Mouse (Mus musculus) brain, embryonic 14.5 days (tissue): ENCODE results near the gene Ascc3.

Experiments
- CTCF ChIP-seq: fragments of 200-500 bp; IDR thresholded peaks from 2 replicates; pipeline ENCODE4 v1.5.1; 2012; ENCODE audit warnings: inconsistent platforms, mild to moderate bottlenecking, moderate library complexity, borderline replicate concordance; ENCODE audit not compliant: insufficient read depth, insufficient read length; ENCODE audit errors: extremely low read depth
- POLR2A ChIP-seq: fragments of 200-500 bp; IDR thresholded peaks from 2 replicates; pipeline ENCODE4 v1.6.1; 2012; ENCODE audit warnings: mild to moderate bottlenecking, inconsistent platforms, borderline replicate concordance; ENCODE audit not compliant: poor library complexity, insufficient read depth, insufficient read length, severe bottlenecking; ENCODE audit errors: extremely low read depth

GRCm38 (mm10) chr10:50595340-50595739 is 2.9 kb downstream of the Ascc3 start:
- no peak for TF ChIP-seq POLR2A
- no peak for TF ChIP-seq CTCF
